Mouse (Mus musculus): ENCODE data around the gene Ahcy. TPM values are rescaled to one million over a fixed set of nuclear protein-coding genes. Genes with fewer than 3 reads are reported as not detected.
"Not testable (repeated sequence)": the region's sequence is repeated elsewhere in the genome, so short reads cannot be mapped to it uniquely, and the experiment has no call there.

Gene Ahcy
- polyA plus RNA-seq, 1 experiment from 2014 or later = 6.3 TPM

DNA sequence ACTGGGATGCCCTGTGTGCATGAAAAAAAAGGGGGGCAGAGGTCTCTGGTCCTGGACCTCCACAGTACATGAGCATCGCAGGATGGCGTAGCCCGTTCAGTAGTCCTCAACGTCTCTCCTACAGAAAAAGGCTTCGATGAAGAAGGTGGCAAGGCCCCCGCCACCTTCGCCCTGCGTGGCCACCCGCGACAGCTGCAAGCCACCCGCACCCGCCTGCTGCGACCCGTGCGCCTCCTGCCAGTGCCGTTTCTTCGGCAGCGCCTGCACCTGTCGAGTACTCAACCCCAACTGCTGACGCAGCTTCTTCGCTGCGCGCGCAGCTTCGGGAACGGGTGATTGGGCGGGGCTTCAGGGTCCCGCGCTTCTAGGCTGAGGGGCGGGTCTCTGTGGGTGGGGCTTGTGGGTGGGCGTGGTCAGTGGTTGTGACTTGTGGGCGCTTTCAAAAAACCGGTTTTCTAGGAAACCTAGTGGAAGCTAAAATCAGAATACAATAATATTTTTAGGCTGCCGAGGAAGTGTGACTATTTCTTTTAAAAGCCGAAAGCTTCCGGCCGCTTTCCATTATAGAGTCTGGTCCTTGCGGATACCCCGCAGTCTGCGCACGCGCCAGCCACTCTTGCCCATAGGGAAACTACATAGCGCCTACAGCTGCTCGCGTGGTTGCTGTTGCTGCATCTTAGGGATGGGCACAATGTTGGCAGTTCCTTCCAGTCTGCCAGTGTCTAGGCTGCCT is 23.6 kb downstream of the Ahcy start:
- no peaks in the 10 kb centered on the region for H3K27me3 ChIP-seq
- peak; percentile 89 for ATAC-seq
- in situ Hi-C loops (cut with MboI; ENCODE audit: low pct_unique_long_range_greater_than_20kb) = no loop called here
- POLR2A ChIA-PET = interaction anchor here (1.6 kb wide), 1 partner anchor 9 kb away, joined by 3 read pairs; no protein-coding TSS in a partner anchor
- no peak for DNase-seq (ENCODE audit: low read depth, low spot score)
- no peak for TF ChIP-seq CTCF (IDR thresholded peaks at IDR 0.05)
- CTCF ChIA-PET = no interaction called here

DNA sequence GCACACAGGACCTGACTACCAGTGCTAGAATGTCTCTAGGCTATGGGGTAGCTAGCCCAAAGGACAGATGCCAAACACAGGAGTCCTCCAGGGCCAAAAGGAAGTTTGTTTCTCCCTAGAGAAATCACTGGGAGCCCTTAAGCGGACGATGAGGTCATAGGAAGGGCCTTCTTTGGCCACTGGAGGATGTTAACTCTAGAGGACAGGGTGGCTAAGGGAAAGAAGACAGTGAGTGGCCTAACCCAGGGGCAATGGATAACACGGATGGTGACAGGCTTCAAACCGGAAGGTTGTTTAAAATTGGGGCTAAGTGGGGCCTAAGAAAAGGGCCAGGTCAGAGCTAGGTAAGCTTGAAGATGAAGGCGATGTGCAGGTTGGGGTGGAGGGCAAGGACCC is 24.2 kb downstream of the Ahcy start:
- ATAC-seq (peak; percentile 19), DNase-seq (ENCODE audit: low read depth, low spot score) (no peak)
- POLR2A ChIA-PET = interaction anchor here (1.6 kb wide), 1 partner anchor 9 kb away, joined by 3 read pairs; no protein-coding TSS in a partner anchor
- H3K27me3 ChIP-seq = no peaks in the 10 kb centered on the region
- no peak for TF ChIP-seq CTCF (IDR thresholded peaks at IDR 0.05)
- in situ Hi-C loops (cut with MboI; ENCODE audit: low pct_unique_long_range_greater_than_20kb) = no loop called here
- CTCF ChIA-PET = no interaction called here

DNA sequence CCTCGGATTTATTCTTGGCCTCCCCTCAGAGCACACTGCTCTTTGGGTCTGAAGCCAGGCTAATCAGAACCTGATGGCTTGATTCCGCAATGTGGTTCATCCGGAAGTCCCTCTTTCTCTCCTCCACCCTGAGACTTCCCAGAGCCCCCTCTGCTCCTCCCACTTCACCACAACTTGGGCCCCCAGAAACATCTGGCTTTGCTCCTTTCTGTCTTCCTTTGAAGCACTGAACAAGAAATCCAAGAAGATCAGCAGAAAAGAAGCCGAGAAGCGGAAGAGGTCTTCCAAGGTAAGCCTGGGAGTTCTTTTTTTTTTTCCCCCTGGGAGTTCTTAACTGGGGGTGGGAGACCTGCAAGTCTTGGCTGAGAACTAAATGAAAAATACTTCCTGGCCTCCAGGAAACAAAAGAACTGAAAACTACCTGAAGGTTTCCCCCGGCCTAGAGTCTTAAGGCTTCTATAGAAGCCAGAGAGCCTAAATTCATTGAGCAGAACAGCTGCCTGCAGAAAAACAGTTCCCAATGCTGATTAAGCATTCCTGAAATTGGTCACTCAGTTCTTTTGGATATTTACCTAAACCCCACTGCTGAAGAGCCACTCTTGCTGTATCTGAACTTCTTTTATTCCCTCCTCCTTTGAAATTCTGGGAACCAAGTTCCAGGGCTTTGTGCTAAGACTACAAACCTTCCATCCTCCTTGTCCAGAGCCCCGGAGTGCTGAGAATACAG is 26.7 kb downstream of the Ahcy start:
- no peak for DNase-seq (ENCODE audit: low read depth, low spot score)
- ChIA-PET POLR2A (no interaction called here), CTCF (no interaction called here)
- in situ Hi-C loops (cut with MboI; ENCODE audit: low pct_unique_long_range_greater_than_20kb) = loop anchor here (5.0 kb wide), 1 partner anchor 145 kb away; no protein-coding TSS in a partner anchor
- TF ChIP-seq CTCF (IDR thresholded peaks at IDR 0.05) = no peak
- no peaks in the 10 kb centered on the region for H3K27me3 ChIP-seq
- no peak for ATAC-seq

DNA sequence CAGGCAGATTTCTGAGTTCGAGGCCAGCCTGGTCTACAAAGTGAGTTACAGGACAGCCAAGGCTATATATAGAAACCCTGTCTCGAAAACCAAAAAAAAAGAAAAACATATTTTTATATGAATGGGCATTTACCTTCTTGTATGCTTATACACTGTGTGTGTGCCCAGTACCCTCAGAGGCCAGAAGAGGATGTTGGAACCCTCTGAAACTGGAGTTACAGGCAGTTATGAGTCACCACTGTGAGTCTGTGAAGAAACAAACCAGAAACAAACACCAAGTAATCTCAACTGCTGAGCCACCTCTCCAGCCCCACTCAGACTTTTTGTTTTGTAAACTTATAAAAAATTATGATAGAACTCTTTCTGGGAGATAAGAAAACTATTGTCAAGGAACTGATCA is 27.5 kb downstream of the Ahcy start:
- TF ChIP-seq CTCF (IDR thresholded peaks at IDR 0.05) = no peak
- CTCF ChIA-PET = interaction anchor here (0.9 kb wide), 1 partner anchor 9 kb away, joined by 4 read pairs; no protein-coding TSS in a partner anchor
- DNase-seq (ENCODE audit: low read depth, low spot score) (no peak), ATAC-seq (no peak)
- POLR2A ChIA-PET = no interaction called here
- H3K27me3 ChIP-seq = no peaks in the 10 kb centered on the region
- in situ Hi-C loops (cut with MboI; ENCODE audit: low pct_unique_long_range_greater_than_20kb) = loop anchor here (5.0 kb wide), 1 partner anchor 145 kb away; no protein-coding TSS in a partner anchor

DNA sequence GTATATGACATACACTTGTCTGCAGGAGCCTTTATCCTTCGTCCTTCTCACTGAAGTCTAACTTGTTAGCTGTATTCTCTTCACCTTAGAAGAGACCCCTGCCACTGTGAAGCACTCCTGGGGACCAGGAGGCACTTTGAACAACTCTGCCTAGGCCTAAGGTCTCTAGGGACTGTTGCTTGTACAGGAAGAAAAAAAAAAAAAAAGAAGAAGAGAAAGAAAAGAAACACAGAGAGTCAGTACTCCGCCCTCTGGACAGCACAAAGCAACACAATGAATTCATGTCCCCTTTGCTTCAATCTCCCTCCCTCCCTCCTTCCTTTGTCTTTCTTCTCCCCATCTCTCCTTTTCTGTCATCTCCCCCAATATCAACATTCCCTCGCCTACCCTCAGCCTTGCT is 29.2 kb downstream of the Ahcy start:
- DNase-seq (ENCODE audit: low read depth, low spot score) (no peak), ATAC-seq (no peak)
- CTCF ChIA-PET = no interaction called here
- no peaks in the 10 kb centered on the region for H3K27me3 ChIP-seq
- POLR2A ChIA-PET = no interaction called here
- in situ Hi-C loops (cut with MboI; ENCODE audit: low pct_unique_long_range_greater_than_20kb) = loop anchor here (5.0 kb wide), 1 partner anchor 143 kb away; no protein-coding TSS in a partner anchor
- TF ChIP-seq CTCF (IDR thresholded peaks at IDR 0.05) = no peak

DNA sequence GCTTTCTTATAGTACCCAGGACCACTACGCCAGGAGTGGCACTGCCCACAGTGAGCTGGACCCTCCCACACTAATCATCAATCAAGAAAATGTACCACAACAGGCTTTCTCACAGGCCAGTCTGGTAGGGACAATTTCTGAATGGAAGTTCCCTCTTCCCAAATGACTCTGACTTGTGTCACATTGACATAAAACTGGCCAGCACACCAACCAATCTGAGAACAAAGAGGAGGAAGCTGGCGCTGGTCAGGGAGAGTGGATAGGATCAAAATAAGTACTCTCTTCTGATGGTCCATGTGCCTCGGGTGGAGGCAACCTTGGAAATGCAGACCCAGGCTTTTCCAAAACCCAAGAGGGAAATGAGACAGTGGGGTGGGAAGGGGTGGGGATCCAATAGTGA is 29.8 kb downstream of the Ahcy start:
- H3K27me3 ChIP-seq = no peaks in the 10 kb centered on the region
- ATAC-seq (no peak), DNase-seq (ENCODE audit: low read depth, low spot score) (no peak)
- POLR2A ChIA-PET = no interaction called here
- CTCF ChIA-PET = no interaction called here
- in situ Hi-C loops (cut with MboI; ENCODE audit: low pct_unique_long_range_greater_than_20kb) = no loop called here
- no peak for TF ChIP-seq CTCF (IDR thresholded peaks at IDR 0.05)

DNA sequence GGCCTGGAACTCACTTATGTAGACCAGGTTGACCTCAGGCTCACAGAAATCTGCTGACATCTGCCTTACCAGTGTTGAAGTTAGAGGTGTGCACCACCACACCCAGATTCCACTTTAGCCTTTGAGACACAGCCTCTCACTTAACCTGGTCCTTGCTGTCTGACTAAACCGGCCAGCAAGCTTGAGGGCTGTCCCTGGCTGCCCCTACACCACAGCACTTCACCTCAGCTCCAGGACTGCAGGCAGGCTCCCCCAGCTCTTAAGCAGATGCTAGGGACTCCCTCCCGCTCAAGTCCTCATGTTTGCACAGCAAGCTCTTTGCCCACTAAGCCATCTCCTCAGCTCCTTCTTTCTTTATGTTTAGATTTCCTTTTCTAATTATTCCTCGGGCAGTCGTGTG is 34.3 kb downstream of the Ahcy start:
- in situ Hi-C loops (cut with MboI; ENCODE audit: low pct_unique_long_range_greater_than_20kb) = loop anchor here (10.0 kb wide), 1 partner anchor 65 kb away; no protein-coding TSS in a partner anchor
- ATAC-seq = no peak
- ChIA-PET POLR2A (no interaction called here), CTCF (no interaction called here)
- TF ChIP-seq CTCF (IDR thresholded peaks at IDR 0.05) = no peak
- no peaks in the 10 kb centered on the region for H3K27me3 ChIP-seq
- no peak for DNase-seq (ENCODE audit: low read depth, low spot score)

DNA sequence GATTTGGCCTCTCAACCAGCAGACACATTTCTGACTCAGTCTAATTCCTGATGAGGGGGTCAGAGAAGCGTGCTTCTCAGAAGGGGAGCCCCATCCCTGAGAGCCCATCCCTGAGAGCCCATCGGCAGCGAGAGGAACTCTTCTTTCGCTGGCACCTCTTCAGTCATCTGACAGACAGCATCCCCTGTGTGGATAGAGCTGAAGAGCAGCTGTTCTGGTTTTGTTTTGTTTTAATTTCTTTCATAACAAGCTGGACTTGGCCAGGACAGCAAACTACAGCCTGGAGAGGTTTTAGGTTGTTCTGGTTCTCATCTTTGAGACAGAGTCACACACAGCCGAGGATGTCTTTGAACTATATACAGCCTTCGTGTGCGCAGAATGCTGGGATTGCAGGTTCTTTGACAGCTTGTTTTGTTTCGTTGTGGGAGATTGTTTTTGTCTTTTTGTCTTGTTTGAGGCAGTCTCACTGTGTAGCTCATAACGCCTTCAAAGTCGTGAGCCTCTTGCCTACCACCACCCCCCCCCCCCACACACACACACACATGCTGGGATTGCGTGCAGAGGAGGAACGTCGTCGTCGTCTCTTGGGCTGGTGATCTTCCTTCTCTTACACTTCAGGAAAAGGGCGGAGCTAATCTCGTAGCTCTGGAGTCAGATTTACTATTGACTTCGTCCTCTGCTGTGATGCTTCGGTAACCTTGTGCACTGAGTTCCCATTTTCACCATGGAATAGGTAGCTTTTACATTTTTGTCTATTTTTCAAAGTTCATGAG is 41.2 kb downstream of the Ahcy start:
- ATAC-seq (no peak), DNase-seq (ENCODE audit: low read depth, low spot score) (no peak)
- H3K27me3 ChIP-seq = no peaks in the 10 kb centered on the region
- ChIA-PET POLR2A (no interaction called here), CTCF (no interaction called here)
- no peak for TF ChIP-seq CTCF (IDR thresholded peaks at IDR 0.05)
- in situ Hi-C loops (cut with MboI; ENCODE audit: low pct_unique_long_range_greater_than_20kb) = loop anchor here (5.0 to 10.0 kb wide), 2 partner anchors 36 to 58 kb away; no protein-coding TSS in a partner anchor

DNA sequence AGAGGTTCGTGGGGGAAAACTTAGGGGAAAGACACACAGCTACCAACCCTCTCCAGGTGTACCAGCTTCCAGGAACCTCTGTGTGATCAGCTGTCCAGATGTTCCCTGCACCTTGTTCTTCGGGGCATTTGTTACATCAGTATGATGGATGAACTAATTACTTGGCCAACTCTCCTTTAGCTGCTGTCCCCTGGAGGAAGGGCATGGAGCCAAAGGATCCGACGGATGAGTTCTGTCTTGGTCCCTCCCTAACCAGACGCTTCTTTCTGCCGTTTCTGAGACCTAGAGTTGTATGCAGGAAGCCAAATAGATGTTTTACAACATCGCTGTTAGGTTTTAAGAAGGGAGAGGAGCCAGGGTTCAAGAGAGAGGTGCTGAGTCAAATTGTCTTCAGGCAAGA is 43.5 kb downstream of the Ahcy start:
- DNase-seq (ENCODE audit: low read depth, low spot score) = no peak

DNA sequence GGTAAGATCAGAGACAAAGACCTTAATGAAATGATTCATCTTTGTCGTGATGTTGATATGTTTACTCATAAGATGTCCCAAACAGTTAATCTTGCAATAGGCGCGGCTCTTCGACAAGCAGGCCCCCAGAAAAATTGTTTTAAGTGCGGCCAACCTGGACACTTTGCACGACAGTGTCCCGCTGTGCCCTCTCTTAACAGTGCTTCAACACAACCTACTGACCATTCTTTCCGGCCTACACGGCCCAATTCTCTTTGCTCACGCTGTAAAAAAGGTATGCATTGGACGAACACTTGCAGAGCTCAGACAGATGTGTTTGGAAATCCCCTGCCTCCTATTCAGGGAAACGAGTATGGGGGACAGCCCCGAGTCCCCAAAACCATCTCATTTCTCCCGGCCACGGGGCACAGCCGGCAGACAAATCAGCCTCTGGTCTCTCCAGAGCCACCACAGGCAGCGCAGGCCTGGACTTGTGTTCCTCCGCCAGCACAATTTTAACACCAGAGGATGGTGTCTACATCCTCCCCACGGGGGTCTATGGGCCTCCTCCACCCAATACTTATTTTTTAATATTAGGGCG is 54.0 kb downstream of the Ahcy start:
- ATAC-seq; CTCF ChIA-PET; in situ Hi-C loops (cut with MboI; ENCODE audit: low pct_unique_long_range_greater_than_20kb); POLR2A ChIA-PET; DNase-seq (ENCODE audit: low read depth, low spot score): not testable (repeated sequence)
- H3K27me3 ChIP-seq = peaks cover 10% of the 10 kb centered on the region

More for the DNA sequence above, 43.5 kb downstream of the Ahcy start:
- no peaks in the 10 kb centered on the region for H3K27me3 ChIP-seq
- in situ Hi-C loops (cut with MboI; ENCODE audit: low pct_unique_long_range_greater_than_20kb) = loop anchor here (5.0 to 10.0 kb wide), 2 partner anchors 34 to 56 kb away; no protein-coding TSS in a partner anchor
- no peak for TF ChIP-seq CTCF (IDR thresholded peaks at IDR 0.05)
- ATAC-seq = no peak
- ChIA-PET CTCF (no interaction called here), POLR2A (no interaction called here)
